Mouse (Mus musculus): ENCODE results near the gene Tmem54. TPM values are rescaled to one million over a fixed set of nuclear protein-coding genes. Genes with fewer than 3 reads are reported as not detected.

The Tmem54 gene
- total RNA-seq, 2 experiments from 2014 or later = not detected

DNA sequence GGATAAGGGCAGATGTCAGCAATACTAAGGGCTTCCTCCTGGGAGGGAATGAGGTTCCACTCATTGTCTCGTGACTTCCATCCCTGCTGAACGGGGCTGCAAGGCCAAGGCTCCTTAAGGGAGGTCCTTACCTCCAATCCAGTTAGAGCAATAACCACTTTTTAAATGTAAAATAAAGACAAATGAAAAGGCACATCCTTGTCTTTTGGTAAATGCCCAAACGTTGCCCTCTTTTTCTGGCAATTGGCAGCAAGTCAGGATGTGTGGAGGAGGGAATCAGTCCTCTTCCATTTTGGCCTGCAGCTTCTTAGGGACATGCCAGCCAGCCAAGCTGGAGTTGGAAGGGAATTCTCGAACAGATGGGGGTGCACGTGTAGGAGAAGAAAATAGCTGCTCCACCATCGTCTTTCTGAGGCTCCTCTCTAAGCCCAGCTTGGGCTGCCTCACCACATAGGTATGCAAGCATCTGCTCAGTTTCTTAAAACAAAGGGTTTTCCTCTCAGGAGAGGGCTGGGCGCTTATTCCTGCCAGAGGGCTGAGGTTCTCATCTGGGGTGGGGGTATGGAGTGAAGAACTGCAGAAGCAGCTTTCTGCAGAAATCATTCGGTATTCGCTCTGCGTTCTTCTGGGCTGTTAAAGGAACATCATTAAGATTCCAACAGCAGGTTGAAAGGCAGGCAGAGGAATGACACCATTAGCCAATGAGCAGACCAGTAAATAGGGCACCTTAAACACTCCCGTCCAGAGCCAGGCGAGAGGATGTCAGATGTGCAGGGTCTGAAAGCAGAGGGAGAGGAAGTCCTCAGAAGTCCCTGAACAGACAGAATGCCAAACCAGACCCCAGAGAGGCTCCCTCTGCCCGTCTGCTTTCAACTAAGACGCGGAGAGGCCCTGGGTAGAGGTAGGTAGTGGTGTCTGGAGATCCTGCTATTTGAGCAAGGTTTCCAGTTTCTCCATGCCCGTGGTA lies 39.3 kb downstream of the Tmem54 start:
- intact Hi-C loops (cut with DNase I) = no loop called here
- DNase-seq = no peak

DNA sequence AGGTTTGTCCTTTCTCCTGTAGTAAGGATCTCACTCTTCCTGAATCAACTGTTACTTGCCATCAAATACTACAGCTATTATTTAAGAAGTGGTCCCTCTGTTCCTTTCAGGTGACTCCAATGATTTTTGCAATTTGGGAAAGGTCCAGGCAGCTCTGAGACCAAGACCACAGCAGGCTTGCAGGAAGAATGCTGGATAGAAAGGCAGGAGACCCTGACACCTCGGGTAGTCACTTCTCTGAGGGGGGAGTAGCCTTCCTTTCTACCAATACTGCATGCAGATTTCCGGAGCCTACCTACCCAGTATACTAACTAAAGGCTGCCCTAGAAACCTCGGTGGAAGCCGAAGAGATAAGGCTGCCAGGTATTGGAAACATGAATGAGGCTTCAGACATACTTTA lies 40.1 kb downstream of the Tmem54 start:
- intact Hi-C loops (cut with DNase I) = no loop called here
- no peak for DNase-seq

DNA sequence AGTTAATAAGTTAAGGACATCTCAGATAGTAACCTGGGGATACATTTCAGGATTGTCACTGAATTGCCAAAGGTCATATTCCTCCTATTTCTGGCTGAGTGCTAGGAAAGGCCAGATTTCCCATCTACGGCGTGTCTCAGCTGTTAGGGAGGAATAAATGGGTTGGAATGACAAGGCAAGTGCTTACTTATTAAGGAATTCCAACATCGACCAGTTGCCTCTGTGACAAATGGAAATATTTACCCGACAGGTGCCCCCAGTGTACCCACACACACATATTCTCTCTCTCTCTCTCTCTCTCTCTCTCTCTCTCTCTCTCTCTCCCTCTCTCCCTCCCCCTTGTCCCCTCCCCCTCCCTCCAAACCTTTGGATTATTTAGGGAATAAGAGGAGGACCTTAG lies 40.6 kb downstream of the Tmem54 start:
- no peak for DNase-seq
- intact Hi-C loops (cut with DNase I) = no loop called here

DNA sequence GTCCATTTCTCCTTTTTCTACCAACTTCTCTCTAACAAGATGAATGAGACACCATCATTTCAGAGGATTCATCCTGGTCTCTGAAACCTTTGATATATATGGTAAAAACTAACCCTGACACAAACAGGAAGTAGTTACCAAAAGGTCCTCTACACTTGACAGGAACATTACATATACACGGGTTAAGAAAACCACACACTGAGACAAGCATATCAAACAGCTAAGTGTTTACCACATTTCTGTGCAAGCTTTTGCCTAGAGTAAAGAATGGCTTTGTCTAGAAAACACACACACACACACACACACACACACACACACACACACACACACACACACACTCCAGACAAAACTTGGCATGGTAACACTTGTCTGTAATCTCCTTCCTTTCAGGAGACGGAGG lies 41.0 kb downstream of the Tmem54 start:
- no peak for DNase-seq
- intact Hi-C loops (cut with DNase I) = no loop called here

DNA sequence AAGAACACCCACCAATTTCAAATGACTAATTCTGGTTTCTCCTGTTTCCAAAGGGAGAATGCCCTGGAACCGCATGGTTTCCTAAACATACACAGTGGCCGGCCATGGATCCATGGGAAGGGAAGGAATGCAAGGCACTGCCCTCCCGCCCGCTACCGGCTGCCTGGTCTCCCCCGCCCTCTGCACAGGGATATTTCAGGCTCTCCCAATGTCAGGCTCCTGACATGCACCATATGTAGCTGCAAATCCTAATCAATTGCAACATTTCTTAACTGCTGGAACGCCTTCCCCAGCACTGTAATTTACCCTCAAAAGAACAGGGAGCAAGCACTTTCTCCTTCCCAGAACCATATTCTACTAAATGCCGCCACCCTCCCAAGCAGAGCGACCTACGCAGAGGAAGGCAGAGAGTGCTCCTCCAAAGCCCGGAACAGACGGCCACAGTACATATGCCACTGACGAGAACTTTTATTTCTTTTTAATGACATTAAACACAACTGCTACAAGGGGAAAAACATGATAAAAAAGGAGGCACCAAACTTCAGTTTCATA lies 42.3 kb downstream of the Tmem54 start:
- no peak for DNase-seq
- intact Hi-C loops (cut with DNase I) = no loop called here

DNA sequence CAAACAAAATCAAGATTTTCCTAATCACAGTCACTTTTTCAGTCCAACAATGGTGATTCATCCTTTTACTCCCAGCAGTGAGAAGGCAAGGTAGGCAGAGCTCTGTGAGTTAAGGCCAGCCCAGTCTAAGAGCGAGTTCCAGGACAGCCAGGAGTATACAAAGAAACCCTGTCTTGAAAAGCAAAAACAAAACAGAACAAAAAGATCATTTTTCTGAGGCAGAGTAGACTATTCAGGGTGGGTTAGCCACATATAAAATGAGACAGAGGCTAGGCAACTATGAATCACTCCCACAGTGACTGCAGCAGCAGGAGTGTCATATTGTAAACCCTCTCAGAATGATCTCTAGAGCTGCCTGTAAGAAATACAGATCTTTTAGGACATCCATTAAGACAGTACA lies 44.0 kb downstream of the Tmem54 start:
- intact Hi-C loops (cut with DNase I) = no loop called here
- no peak for DNase-seq

DNA sequence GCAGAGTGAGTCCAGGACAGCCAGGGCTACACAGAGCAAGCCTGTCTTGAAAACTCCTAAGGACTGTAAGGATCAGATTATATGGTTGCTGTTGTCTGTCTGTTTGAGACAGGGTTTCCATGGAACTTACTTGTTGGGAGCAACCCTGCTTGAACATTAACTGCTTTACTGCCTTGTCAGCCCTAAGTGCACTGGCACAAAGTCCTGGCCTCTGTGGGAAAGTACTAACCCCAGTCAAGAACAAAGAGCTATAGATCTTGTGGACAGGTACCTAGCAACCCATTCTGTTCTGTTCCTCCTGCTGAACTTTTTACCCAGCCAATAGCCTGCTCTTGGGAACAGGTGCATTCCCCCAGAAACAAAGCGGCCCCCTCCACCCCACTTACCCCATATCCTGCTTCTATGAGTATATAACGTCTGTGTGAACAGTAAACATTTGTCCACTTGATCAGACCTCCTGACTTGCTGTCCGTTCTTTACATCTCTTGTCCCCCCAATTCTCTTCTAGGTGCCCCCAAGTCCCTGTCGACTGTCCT lies 46.0 kb downstream of the Tmem54 start:
- no peak for DNase-seq
- intact Hi-C loops (cut with DNase I) = no loop called here

DNA sequence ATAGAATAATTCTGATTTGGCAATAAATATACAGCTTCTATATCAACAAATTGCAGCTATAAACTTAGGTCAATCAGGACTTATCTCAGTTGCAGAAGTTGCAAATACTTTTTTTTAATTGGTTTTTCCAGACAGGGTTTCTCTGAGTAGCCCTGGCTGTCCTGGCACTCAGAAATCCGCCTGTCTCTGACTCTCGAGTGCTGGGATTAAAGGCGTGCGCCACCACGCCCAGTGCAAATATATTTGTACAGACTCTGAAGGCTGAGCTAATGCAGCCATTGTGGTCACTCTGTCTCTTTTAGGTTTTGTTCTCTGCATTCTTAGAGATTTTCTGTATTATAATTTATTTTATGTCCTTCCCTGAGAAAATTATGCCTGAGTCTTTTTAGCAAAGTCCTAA lies 52.2 kb downstream of the Tmem54 start:
- intact Hi-C loops (cut with DNase I) = no loop called here
- no peak for DNase-seq

DNA sequence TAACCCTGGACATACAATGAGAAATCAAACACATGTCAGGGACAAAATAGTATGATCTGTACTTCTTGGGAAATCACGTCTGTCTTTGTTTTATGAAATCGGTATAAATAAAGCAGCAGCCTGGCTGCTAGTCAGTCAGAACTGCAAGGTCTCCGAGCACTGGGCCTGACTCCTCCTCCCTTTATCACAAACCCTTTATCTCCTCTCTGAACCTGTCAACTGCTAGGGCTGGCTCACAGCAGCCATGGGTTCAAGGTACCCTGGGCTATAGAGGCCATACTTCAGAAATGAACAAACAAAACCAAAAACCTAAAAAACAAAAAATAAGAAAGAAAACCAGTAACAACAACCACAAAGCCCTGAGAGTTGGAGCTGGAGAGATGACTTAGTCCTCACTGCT lies 53.2 kb downstream of the Tmem54 start:
- DNase-seq = no peak
- intact Hi-C loops (cut with DNase I) = no loop called here

DNA sequence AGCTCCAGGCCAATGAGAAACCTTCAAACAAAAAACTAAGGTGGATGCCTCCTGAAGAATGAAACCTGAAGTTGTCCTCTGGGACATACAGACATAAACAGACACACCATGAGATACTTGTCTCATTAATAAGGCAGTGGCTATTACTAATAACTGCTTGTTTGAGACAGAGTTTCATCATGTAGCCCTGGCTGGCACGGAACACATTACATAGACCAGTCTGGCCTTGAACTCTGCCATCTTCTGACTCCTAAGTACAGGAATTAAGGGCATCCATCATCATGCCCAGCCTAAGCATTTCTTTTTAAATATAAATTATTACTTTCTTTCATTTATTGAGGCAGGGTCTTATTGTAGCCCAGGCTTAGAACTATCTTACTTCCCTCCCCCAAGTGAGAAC lies 55.7 kb downstream of the Tmem54 start:
- intact Hi-C loops (cut with DNase I) = no loop called here
- DNase-seq = no peak

Other genes starting within 250 kb of the Tmem54 start
- 1 to 10 TPM; 1.5 to 2.1 TPM for gene Trim62, start 222.0 kb upstream of the Tmem54 start, total RNA-seq (2021)
- 1 to 10 TPM; 2.4 to 3.0 TPM for gene Azin2, start 143.1 kb upstream of the Tmem54 start, total RNA-seq (2021)
- 10 to 100 TPM; 67.6 to 71.0 TPM for gene Ak2, start 113.6 kb upstream of the Tmem54 start, total RNA-seq (2021)
- 10 to 100 TPM; 24.3 to 27.2 TPM for gene Rnf19b, start 47.3 kb upstream of the Tmem54 start, total RNA-seq (2021)
- gene Hpca, start 16.5 kb downstream of the Tmem54 start, total RNA-seq (2021) = not detected
- gene Fndc5, start 31.5 kb downstream of the Tmem54 start, total RNA-seq (2021) = 100 to 1,000 TPM; 324 to 341 TPM
- gene S100pbp, start 84.2 kb downstream of the Tmem54 start, total RNA-seq (2021) = 10 to 100 TPM; 11.3 to 15.7 TPM
- 10 to 100 TPM; 26.3 to 31.0 TPM for gene Yars, start 84.2 kb downstream of the Tmem54 start, total RNA-seq (2021)
- gene C77080, start 155.9 kb downstream of the Tmem54 start, total RNA-seq (2021) = 1 to 10 TPM; 3.5 to 3.6 TPM
- gene Sync, start 182.1 kb downstream of the Tmem54 start, total RNA-seq (2021) = 10 to 100 TPM; 15.8 to 17.1 TPM
- gene Rbbp4, start 229.8 kb downstream of the Tmem54 start, total RNA-seq (2021) = 10 to 100 TPM; 70.5 to 80.8 TPM
- gene Zbtb8os, start 230.1 kb downstream of the Tmem54 start, total RNA-seq (2021) = 10 to 100 TPM; 22.9 to 27.1 TPM

Data from heart, postnatal 36 days (tissue).